11 mouse cellular contexts compared by ENCODE assay signal in the genomic region with DNA sequence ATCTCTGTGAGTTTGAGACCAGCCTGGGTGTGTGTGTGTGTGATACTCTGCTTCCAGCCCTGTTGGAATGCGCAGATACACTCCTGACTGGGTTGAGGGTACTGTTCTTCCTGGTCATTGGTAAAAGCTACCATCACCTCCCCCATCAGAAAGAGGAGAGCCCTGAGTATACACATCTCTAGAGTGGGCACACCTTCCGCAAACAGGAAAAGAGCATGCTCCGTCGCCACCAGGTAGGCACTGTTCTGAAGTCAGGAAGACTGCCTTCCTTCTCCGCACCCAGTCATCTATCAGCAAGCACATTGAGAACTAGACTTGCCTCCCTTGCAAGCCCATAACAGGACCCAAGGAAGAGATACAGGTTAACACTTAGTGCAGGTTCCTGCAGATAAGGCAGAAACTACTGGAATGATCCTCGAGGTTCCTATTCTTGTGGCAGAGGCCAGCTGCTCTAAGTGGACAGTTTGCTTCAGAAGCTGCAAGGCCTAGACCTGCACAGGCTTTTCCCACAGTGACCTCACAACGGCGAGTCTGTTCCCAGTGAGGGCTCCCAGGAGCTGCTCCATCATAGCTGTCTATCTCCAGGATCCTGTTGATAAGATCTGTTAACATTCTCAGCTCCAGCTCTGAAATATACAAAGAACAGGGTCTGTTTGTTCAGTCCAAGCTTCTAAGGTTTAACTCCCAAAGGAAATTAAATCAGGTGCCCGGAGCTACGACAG. TPM values are rescaled to one million over a fixed set of nuclear protein-coding genes. Genes with fewer than 3 reads are reported as not detected.
DNase-seq lines count a peak whose midpoint lies in the region; ATAC-seq and TF ChIP-seq lines count a peak whose summit lies in the region.
"Had no signal": no experiment of that assay in that cellular context is flagged by ENCODE, and none has a peak within 500 bp of the region (broad histone marks: within the 10 kb centered on the region; RNA-seq: fewer than 3 reads in every experiment).

No protein-coding gene starts in this region.

- TF ChIP-seq CTCF in layer of hippocampus, adult 2 months (conservative IDR thresholded peaks at IDR 0.05): no peak
- TF ChIP-seq CTCF in hindbrain, postnatal 0 days (IDR thresholded peaks at IDR 0.05; ENCODE audit: low read depth): no peak

- 65% methylated on average over 10 of the region's 10 CpGs for WGBS in embryonic facial prominence, embryonic 13.5 days
- 75% methylated on average over 10 of the region's 10 CpGs for WGBS in hindbrain, postnatal 0 days
- WGBS in midbrain, embryonic 16.5 days: 65% methylated on average over 10 of the region's 10 CpGs

- no peak for ATAC-seq in embryonic facial prominence, embryonic 13.5 days (ENCODE audit: insufficient number of reproducible peaks, insufficient read depth, low FRiP score, low TSS enrichment, low read depth)
- no peak for ATAC-seq in hindbrain, postnatal 0 days
- no peak for ATAC-seq in midbrain, embryonic 16.5 days

- H3K4me1 ChIP-seq in embryonic facial prominence, embryonic 13.5 days: peaks cover 87% of the 10 kb centered on the region
- H3K4me1 ChIP-seq in hindbrain, postnatal 0 days (ENCODE audit: insufficient read depth, low read length): peaks cover 32% of the 10 kb centered on the region
- H3K4me1 ChIP-seq in midbrain, embryonic 16.5 days (ENCODE audit: control insufficient read depth, insufficient read depth, low read length): peaks cover 20% of the 10 kb centered on the region

- H3K36me3 ChIP-seq in embryonic facial prominence, embryonic 13.5 days: peaks cover 66% of the 10 kb centered on the region
- H3K36me3 ChIP-seq in hindbrain, postnatal 0 days (ENCODE audit: insufficient read depth, low read length): 0 out of 2 replicates have a peak, but pooled peaks cover under 1% of the 10 kb centered on the region
- H3K36me3 ChIP-seq in midbrain, embryonic 16.5 days (ENCODE audit: control insufficient read depth, insufficient read depth, low read length): no peaks in the 10 kb centered on the region

- H3K4me3 ChIP-seq in layer of hippocampus, adult 2 months: no peak overlapping the region
- no peak overlapping the region for H3K4me3 ChIP-seq in embryonic facial prominence, embryonic 13.5 days
- H3K4me3 ChIP-seq in hindbrain, postnatal 0 days (ENCODE audit: low read length): no peak overlapping the region
- H3K4me3 ChIP-seq in midbrain, embryonic 16.5 days (ENCODE audit: low read depth, low read length): no peak overlapping the region
- H3K4me3 ChIP-seq: neural tube, embryonic 12.5 days had no signal

- H3K27ac ChIP-seq in layer of hippocampus, adult 2 months: 0 out of 2 replicates have a peak overlapping the region, but pooled peaks have one; percentile 25
- peak overlapping the region; percentile 82 for H3K27ac ChIP-seq in embryonic facial prominence, embryonic 13.5 days
- H3K27ac ChIP-seq in hindbrain, postnatal 0 days: peak overlapping the region; percentile 23; the same call in 1 of the 2 replicates
- peak overlapping the region; percentile 47; the same call in 1 of the 2 replicates for H3K27ac ChIP-seq in midbrain, embryonic 16.5 days (ENCODE audit: low read length)
- H3K27ac ChIP-seq: neural tube, embryonic 12.5 days had no signal

- no peaks in the 10 kb centered on the region for H3K27me3 ChIP-seq in embryonic facial prominence, embryonic 13.5 days
- no peaks in the 10 kb centered on the region for H3K27me3 ChIP-seq in hindbrain, postnatal 0 days (ENCODE audit: insufficient read depth, low read length)
- no peaks in the 10 kb centered on the region for H3K27me3 ChIP-seq in midbrain, embryonic 16.5 days (ENCODE audit: control insufficient read depth, insufficient read depth, low read depth, low read length)
- H3K27me3 ChIP-seq: neural tube, embryonic 12.5 days had no signal

- no peaks in the 10 kb centered on the region for H3K9me3 ChIP-seq in embryonic facial prominence, embryonic 13.5 days
- no peaks in the 10 kb centered on the region for H3K9me3 ChIP-seq in hindbrain, postnatal 0 days (ENCODE audit: low read length)
- H3K9me3 ChIP-seq in midbrain, embryonic 16.5 days (replicated peaks; ENCODE audit: control insufficient read depth, low read length, poor library complexity, severe bottlenecking): no peaks in the 10 kb centered on the region
- H3K9me3 ChIP-seq: neural tube, embryonic 12.5 days had no signal

- DNase-seq in layer of hippocampus, adult 2 months (ENCODE audit: low spot score in 2 of 2): no peak
- DNase-seq in layer of hippocampus, adult 18-20 months (ENCODE audit: low spot score in 2 of 2): no peak
- DNase-seq in hindbrain, postnatal 0 days (ENCODE audit: low spot score): no peak
- no peak for DNase-seq in ovary, postnatal 10 days (ENCODE audit: low spot score)
- DNase-seq in layer of hippocampus, adult 9-11 months: no peak
- DNase-seq: heart, postnatal 14 days; kidney, postnatal 25 days; right cerebral cortex, postnatal 14 days had no signal

- no peak overlapping the region for H3K4me2 ChIP-seq in embryonic facial prominence, embryonic 13.5 days
- no peak overlapping the region for H3K4me2 ChIP-seq in hindbrain, postnatal 0 days (ENCODE audit: low read depth, low read length)
- H3K4me2 ChIP-seq in midbrain, embryonic 16.5 days (ENCODE audit: low read length): no peak overlapping the region
- H3K4me2 ChIP-seq: neural tube, embryonic 12.5 days had no signal

- H3K9ac ChIP-seq in embryonic facial prominence, embryonic 13.5 days: no peak overlapping the region
- no peak overlapping the region for H3K9ac ChIP-seq in hindbrain, postnatal 0 days (replicated peaks; ENCODE audit: low read length)
- H3K9ac ChIP-seq in midbrain, embryonic 16.5 days (ENCODE audit: low read depth, low read length): no peak overlapping the region
- H3K9ac ChIP-seq: neural tube, embryonic 12.5 days had no signal

RNA-seq across cellular contexts. Expression of a gene that starts 20.7 kb away (rescaled TPM):
- 100 to 1,000 TPM in 1 of 2 experiments, 10 to 100 TPM in 1; 99.9 to 108 TPM for total RNA-seq in layer of hippocampus, adult 2 months (2021)
- total RNA-seq in layer of hippocampus, adult 18-20 months (2021): 100 to 1,000 TPM; 110 to 112 TPM
- 16.7 and 17.6 TPM in 2 replicates for polyA plus RNA-seq in embryonic facial prominence, embryonic 13.5 days (2015; fragmentation: Nextera tagmentation; extraction: Ambion mirVana)
- 108 and 115 TPM in 2 replicates for total RNA-seq in hindbrain, postnatal 0 days (2014; rRNA removed)
- polyA plus RNA-seq in hindbrain, postnatal 0 days (2015; fragmentation: Nextera tagmentation; extraction: Ambion mirVana): 28.8 and 29.7 TPM in 2 replicates
- 25.9 and 26.8 TPM in 2 replicates for polyA plus RNA-seq in midbrain, embryonic 16.5 days (2015; fragmentation: Nextera tagmentation; extraction: Ambion mirVana)

Comparison
In these comparisons a context has a peak if more than half of its experiments do, and no peak if none do; other contexts are left out.
1. H3K27ac ChIP-seq: peak in every context shown above with its lines; median percentile 82 in embryonic facial prominence, embryonic 13.5 days; 47 in midbrain, embryonic 16.5 days; 25 in layer of hippocampus, adult 2 months; 23 in hindbrain, postnatal 0 days.